Mouse (Mus musculus) megakaryocyte, embryonic 14.5 days (primary cell): ENCODE results near the gene Gm5134. TPM values are rescaled to one million over a fixed set of nuclear protein-coding genes. Genes with fewer than 3 reads are reported as not detected.

ENCODE experiments used
- H3K27me3 ChIP-seq: replicated peaks from 2 replicates; pipeline ENCODE3; 2012; ENCODE audit warnings: inconsistent platforms
- H3K36me3 ChIP-seq: replicated peaks from 2 replicates; pipeline ENCODE3; 2012; ENCODE audit warnings: low read length, inconsistent platforms, mixed read lengths
- H3K4me1 ChIP-seq: 2 replicates; pipeline ENCODE4 v1.6.1; 2012; ENCODE audit warnings: inconsistent platforms
- H3K4me3 ChIP-seq: replicated peaks from 2 replicates; pipeline ENCODE3; 2012; ENCODE audit warnings: moderate library complexity, mild to moderate bottlenecking, inconsistent platforms
- H3K9me3 ChIP-seq: 2 replicates; pipeline ENCODE4 v1.6.1; 2012; ENCODE audit warnings: inconsistent platforms
- FLI1 ChIP-seq: IDR thresholded peaks from 2 replicates; pipeline ENCODE4 v1.6.1; 2012; ENCODE audit warnings: low read length, inconsistent platforms, mixed read lengths
- GATA1 ChIP-seq: IDR thresholded peaks from 3 replicates; pipeline ENCODE4 v1.6.1; 2012; ENCODE audit warnings: mixed read lengths, low read length, inconsistent platforms, borderline replicate concordance
- polyA plus RNA-seq: library from polyadenylated mRNA; stranded (reverse); fragments of >175 nt; gene quantifications from 2 replicates; pipeline ENCODE4 v1.2.3, GENCODE M21; 2012; ENCODE audit warnings: low replicate concordance; ENCODE audit not compliant: insufficient read depth

The Gm5134 gene
- polyA plus RNA-seq, 1 experiment: not detected

DNA sequence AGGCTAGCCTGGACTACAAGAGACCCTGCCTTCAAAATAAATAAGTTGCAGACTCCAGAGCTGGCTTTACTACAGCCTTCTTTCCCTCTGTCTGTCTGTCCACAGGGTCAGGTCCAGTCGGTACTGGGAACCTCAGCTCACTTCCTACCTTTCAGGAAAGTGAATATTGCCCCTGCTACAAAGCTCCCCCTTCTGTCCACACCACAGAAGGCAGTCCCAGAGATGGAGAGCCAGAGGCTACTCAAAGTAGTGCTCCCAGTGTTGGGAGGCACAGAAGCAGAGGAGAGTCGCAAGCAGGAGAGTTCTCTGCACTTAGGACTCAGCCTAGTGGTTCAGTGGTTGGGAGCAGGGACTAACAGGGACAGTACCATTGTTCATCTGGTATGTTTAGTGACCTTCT, 30.0 kb upstream of the Gm5134 start:
- Histone ChIP-seq H3K27me3 (peaks cover 39% of the 10 kb centered on the region), H3K36me3 (peaks cover 4% of the 10 kb centered on the region), H3K9me3 (no peaks in the 10 kb centered on the region), H3K4me3 (no peak overlapping the region), H3K4me1 (peaks cover 51% of the 10 kb centered on the region)
- TF ChIP-seq FLI1 (no peak), GATA1 (no peak)

DNA sequence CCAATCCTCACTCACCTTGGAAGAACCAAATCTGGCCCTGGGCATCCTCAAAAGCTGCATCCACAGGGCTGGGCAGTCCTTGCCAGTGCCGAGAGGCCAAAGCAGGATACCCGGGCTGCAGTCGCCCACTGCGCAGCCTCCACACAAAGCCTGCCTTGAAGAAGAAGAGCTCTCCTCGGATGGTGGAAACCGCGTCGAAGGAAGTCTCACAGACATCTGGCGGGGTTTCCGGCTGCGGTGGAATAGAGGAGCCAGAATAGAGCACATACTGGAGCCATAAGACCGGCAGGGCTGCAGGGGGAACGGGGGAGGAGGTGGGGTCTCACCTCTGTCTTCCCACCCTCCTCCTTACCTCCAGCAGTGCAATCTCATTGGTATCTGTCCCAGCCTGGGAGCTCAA, 27.9 kb upstream of the Gm5134 start:
- Histone ChIP-seq H3K4me1 (peaks cover 49% of the 10 kb centered on the region), H3K4me3 (no peak overlapping the region), H3K36me3 (no peaks in the 10 kb centered on the region), H3K27me3 (peaks cover 60% of the 10 kb centered on the region), H3K9me3 (no peaks in the 10 kb centered on the region)
- TF ChIP-seq FLI1: no peak
- TF ChIP-seq GATA1: no peak

DNA sequence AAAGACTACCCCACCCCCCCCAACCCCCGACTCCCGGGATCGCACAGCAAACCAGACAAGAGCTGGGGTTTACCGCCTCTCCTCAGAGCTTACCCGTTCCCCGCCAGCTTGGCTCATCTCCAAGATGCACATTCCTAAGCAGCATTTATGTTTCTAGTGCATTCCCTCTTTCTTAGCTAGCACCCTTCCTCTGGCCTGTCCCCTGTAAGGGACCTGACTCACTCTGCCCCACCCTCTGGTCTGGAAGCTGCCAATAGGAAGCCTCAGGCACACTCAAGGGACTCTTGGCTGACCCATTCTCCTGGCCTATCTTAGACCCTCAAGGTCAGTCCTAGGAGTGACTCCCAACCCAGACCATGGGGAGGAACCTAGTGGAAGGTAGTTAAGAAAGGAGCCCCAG, 24.0 kb upstream of the Gm5134 start:
- peaks cover 86% of the 10 kb centered on the region for H3K27me3 ChIP-seq

DNA sequence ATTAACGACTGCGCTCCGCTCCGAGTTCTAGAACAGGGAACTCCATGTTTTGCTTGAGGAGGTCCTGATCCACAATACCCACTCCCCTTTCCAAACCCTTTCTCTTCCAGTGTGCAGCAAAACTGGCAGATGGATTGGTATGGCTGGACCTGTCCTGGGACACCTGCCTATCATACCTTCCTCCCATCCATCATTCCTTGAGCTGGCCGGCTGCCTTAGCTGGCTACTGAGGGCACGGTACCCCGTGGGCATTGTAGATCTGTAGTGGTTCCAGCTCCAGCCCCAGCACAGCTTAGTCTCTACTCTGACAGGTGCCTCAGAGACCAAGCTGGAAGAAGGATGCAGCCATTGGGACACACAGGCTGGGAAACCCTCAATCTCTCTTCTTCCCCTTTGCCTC, 23.0 kb upstream of the Gm5134 start:
- Histone ChIP-seq H3K4me1 (peaks cover 49% of the 10 kb centered on the region), H3K27me3 (peaks cover 86% of the 10 kb centered on the region), H3K36me3 (no peaks in the 10 kb centered on the region), H3K4me3 (no peak overlapping the region), H3K9me3 (no peaks in the 10 kb centered on the region)
- no peak for TF ChIP-seq GATA1
- TF ChIP-seq FLI1: no peak

More for the DNA sequence above, 24.0 kb upstream of the Gm5134 start:
- TF ChIP-seq GATA1 (no peak), FLI1 (no peak)
- no peaks in the 10 kb centered on the region for H3K9me3 ChIP-seq
- no peak overlapping the region for H3K4me3 ChIP-seq
- peaks cover 43% of the 10 kb centered on the region for H3K4me1 ChIP-seq
- H3K36me3 ChIP-seq: no peaks in the 10 kb centered on the region

DNA sequence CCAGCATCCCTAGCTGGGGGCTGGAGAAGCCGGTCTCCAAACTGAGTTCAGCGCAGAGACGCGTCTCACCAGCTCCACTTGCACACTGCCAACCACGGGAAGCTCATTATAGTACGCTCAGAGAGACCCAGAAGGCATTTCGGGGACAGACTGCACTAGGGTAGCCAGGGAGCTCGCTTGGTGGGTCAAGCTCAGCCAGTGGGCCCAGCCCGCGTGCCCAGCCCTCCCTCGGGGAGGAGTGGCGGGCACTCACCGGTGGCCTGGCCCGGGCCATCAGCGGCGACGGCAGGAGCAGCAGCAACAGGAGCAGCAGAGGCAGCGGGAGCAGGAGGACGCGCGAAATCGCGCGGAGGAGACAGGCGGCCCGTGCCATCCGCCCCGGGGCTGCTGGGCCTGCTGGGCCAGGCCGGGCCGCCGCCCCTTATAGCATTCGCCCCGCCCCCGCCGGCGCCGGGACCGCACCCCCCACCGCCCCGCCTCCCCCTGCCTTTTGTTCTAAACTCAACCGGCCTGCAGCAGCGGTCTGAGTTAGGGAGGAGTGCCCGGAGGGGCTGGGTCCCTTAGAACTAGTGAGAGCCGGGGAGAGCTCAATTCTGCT, 22.1 kb upstream of the Gm5134 start:
- peaks cover 44% of the 10 kb centered on the region for H3K4me1 ChIP-seq
- no peak for TF ChIP-seq GATA1
- TF ChIP-seq FLI1: no peak
- no peaks in the 10 kb centered on the region for H3K36me3 ChIP-seq
- no peaks in the 10 kb centered on the region for H3K9me3 ChIP-seq
- H3K4me3 ChIP-seq: peak overlapping the region; percentile 87
- peaks cover 83% of the 10 kb centered on the region for H3K27me3 ChIP-seq

DNA sequence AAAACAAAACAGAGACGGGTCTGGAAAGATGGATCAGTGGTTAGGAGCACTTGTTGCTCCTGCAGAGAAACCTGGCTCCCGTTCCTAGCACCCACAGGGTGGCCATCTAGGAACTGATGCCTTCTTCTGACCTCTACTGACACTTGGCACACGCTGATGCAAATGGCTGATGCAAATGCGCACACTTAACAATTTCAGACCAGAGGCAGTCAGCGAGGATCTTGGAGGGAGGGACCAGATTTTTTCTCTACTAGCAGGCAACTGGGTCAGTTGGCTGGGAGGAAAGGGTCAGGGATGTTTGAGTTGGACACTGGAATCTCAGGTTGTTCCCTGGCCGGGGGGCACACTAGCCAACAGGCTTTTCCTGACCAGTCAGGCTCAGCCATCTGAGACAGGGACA, 21.4 kb upstream of the Gm5134 start, which contains the start of gene Chchd10:
Gene Chchd10 (plus strand): TSS at position 240 of the 400 bp plus-strand sequence.
- Histone ChIP-seq H3K9me3 (no peaks in the 10 kb centered on the region), H3K4me1 (peaks cover 50% of the 10 kb centered on the region), H3K4me3 (peak within 1 kb of the TSS; percentile 87), H3K27me3 (peaks cover 79% of the 10 kb centered on the region), H3K36me3 (no peaks in the 10 kb centered on the region)
- TF ChIP-seq GATA1 (no peak), FLI1 (no peak)

DNA sequence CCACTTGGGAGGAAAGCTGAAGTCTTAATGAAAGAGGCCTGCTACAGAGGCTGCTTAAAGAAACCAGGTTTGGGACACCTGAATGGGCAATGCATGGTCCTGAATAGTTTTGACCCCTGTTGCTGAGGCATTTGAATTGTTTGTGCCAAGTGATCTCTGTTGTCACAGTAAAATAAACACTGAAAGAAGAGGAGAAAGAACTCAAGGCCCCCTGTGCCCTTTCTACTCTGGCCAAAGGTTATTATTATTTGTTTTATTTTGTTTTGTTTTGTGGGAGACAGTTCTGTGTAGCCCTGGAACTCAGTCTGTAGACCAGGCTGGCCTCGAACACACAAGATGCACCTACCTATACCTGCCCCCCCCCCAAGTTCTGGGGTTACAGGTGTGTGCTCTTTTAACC, 19.3 kb upstream of the Gm5134 start:
- Histone ChIP-seq H3K9me3 (no peaks in the 10 kb centered on the region), H3K36me3 (no peaks in the 10 kb centered on the region), H3K4me3 (peak overlapping the region; percentile 90), H3K27me3 (peaks cover 59% of the 10 kb centered on the region), H3K4me1 (peaks cover 62% of the 10 kb centered on the region)
- TF ChIP-seq GATA1 (no peak), FLI1 (no peak)

DNA sequence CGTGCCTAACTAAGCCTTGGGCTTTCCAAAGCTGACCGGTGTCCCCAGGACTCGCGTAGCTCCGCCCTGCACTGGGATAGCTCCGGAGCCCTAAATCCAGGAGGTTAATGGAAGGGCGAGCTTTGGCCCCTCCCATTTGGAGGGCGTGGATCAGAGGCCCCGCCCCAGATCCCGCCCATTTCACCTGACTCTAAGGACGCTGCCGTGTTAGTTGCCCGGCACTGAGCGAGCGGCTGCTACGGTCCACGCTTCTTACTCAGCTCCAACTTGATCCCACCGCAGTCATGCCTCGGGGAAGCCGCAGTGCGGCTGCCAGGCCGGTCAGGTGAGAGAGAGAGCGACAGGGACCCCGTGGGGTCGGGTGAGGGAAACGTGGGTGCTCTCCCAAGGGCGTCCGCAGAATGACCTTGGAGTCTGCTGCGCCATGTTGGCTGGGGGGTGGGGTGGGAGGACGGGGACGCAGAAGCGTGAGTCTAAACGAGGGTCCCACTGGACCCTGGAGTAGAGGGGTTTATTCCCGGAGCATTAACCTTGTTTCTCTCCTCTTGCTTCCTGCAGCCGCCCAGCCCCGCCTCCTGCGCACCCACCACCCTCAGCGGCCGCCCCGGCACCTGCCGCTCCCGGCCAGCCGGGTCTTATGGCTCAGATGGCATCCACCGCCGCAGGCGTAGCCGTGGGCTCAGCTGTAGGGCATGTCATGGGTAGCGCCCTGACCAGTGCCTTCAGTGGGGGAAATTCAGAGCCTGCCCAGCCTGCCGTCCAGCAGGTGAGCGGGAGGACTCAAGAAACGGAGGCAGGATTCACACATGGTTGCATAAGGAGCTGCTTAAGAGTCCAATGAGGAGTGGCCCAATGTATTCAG, 18.4 kb upstream of the Gm5134 start, which contains the start of gene Mmp11:
Gene Mmp11 (minus strand): TSS at position 817 of the 862 bp plus-strand sequence.
- peaks cover 63% of the 10 kb centered on the region for H3K4me1 ChIP-seq

DNA sequence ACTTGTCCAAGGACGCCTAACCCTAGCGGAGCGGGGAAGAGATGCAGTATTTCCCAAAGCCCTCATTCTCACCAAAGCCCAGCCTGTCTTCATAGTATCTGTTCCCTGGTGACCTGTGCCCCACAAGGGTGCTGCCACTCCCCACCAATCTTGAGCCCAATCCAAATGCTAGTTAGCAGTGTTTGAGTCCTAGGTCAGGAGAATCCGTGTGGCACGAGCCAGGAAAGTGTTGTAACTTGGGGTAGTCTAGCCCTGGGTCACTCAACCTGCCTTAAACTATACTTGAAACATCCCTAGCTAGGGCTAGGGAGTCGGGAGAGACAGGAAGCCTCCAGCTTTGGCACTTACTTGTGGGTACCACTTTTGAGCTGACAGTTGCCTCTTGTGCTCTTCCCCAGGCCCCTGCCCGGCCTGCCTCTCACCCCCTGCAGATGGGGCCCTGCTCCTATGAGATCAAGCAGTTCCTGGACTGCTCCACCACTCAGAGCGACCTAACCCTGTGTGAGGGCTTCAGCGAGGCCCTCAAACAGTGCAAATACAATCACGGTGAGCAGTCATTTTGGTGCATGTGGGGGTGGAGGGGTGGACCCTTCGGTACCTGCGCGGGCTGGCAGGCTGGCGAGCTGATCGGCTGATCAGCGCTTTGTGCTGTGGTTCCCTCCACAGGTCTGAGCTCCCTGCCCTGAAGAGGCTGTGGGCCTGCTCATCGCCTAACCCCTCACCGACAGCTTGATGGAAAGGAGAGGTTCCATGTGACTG, 17.2 kb upstream of the Gm5134 start:
- Histone ChIP-seq H3K36me3 (no peaks in the 10 kb centered on the region), H3K4me3 (no peak overlapping the region), H3K9me3 (no peaks in the 10 kb centered on the region), H3K4me1 (peaks cover 52% of the 10 kb centered on the region), H3K27me3 (peaks cover 44% of the 10 kb centered on the region)
- no peak for TF ChIP-seq FLI1
- TF ChIP-seq GATA1: no peak

More for the DNA sequence above, 18.4 kb upstream of the Gm5134 start, which contains the start of gene Mmp11:
- Histone ChIP-seq H3K27me3 (peaks cover 55% of the 10 kb centered on the region), H3K9me3 (no peaks in the 10 kb centered on the region), H3K36me3 (no peaks in the 10 kb centered on the region), H3K4me3 (peak within 1 kb of the TSS; percentile 90)
- no peak for TF ChIP-seq GATA1
- TF ChIP-seq FLI1: no peak
